Mouse (Mus musculus): ENCODE results near the gene Rad51d. TPM values are rescaled to one million over a fixed set of nuclear protein-coding genes. Genes with fewer than 3 reads are reported as not detected.
A peak's percentile ranks its signal among the peaks of the same experiment; 100 is the strongest.

The Rad51d gene
- polyA plus RNA-seq, 1 experiment from 2014 or later: 10.0 TPM

GRCm38 (mm10) chr11:82910679-82911389, 20.4 kb upstream of the Rad51d start:
- no peak overlapping the region for H3K9ac ChIP-seq
- H3K36me3 ChIP-seq: peaks cover 12% of the 10 kb centered on the region
- no peak overlapping the region for H3K27ac ChIP-seq
- 47% methylated on average over 11 of the region's 11 CpGs for WGBS (ENCODE audit: insufficient replicate concordance)
- peaks cover 45% of the 10 kb centered on the region for H3K27me3 ChIP-seq (replicated peaks)
- H3K4me2 ChIP-seq: no peak overlapping the region
- no peak for ATAC-seq
- peaks cover 31% of the 10 kb centered on the region for H3K4me1 ChIP-seq
- H3K4me3 ChIP-seq: no peak overlapping the region
- no peaks in the 10 kb centered on the region for H3K9me3 ChIP-seq (replicated peaks)

GRCm38 (mm10) chr11:82910250-82910649, 19.8 kb upstream of the Rad51d start, which contains the start of gene Unc45b:
Gene Unc45b (plus strand): TSS chr11:82910550.
- peaks cover 36% of the 10 kb centered on the region for H3K4me1 ChIP-seq
- 69% methylated on average over 4 of the region's 4 CpGs for WGBS (ENCODE audit: insufficient replicate concordance)
- peaks cover 18% of the 10 kb centered on the region for H3K36me3 ChIP-seq
- H3K4me2 ChIP-seq: no peak within 1 kb of the TSS
- H3K9me3 ChIP-seq (replicated peaks): no peaks in the 10 kb centered on the region
- peaks cover 45% of the 10 kb centered on the region for H3K27me3 ChIP-seq (replicated peaks)
- no peak within 1 kb of the TSS for H3K4me3 ChIP-seq
- no peak within 1 kb of the TSS for H3K27ac ChIP-seq
- ATAC-seq: no peak
- H3K9ac ChIP-seq: no peak within 1 kb of the TSS

GRCm38 (mm10) chr11:82908608-82908989, 18.2 kb upstream of the Rad51d start:
- H3K4me2 ChIP-seq: peak overlapping the region; percentile 90
- H3K4me3 ChIP-seq: peak overlapping the region; percentile 78
- no peak for ATAC-seq
- H3K4me1 ChIP-seq: peaks cover 44% of the 10 kb centered on the region
- peaks cover 34% of the 10 kb centered on the region for H3K27me3 ChIP-seq (replicated peaks)
- H3K9ac ChIP-seq: peak overlapping the region; percentile 81
- H3K27ac ChIP-seq: no peak overlapping the region
- peaks cover 35% of the 10 kb centered on the region for H3K36me3 ChIP-seq
- 36% methylated on average over 10 of the region's 10 CpGs for whole genome bisulfite sequencing (ENCODE audit: insufficient replicate concordance)
- no peaks in the 10 kb centered on the region for H3K9me3 ChIP-seq (replicated peaks)

- peaks cover 41% of the 10 kb centered on the region for H3K36me3 ChIP-seq
- WGBS (ENCODE audit: insufficient replicate concordance): 1% methylated on average over 73 of the region's 73 CpGs
- H3K9ac ChIP-seq: peak within 1 kb of the TSS; percentile 81
- H3K4me3 ChIP-seq: peak within 1 kb of the TSS; percentile 78
- peaks cover 44% of the 10 kb centered on the region for H3K4me1 ChIP-seq
- H3K27me3 ChIP-seq (replicated peaks): peaks cover 28% of the 10 kb centered on the region
- peak within 1 kb of the TSS; percentile 11; the same call in 1 of the 2 replicates for H3K27ac ChIP-seq
- peak within 1 kb of the TSS; percentile 90 for H3K4me2 ChIP-seq
- H3K9me3 ChIP-seq (replicated peaks): no peaks in the 10 kb centered on the region
- ATAC-seq: peak; percentile 69
Observed at GRCm38 (mm10) chr11:82907651-82908607, 17.5 kb upstream of the Rad51d start, which contains the start of gene Nle1. Gene Nle1 (minus strand): TSS chr11:82908411.

GRCm38 (mm10) chr11:82905816-82906215, 15.4 kb upstream of the Rad51d start:
- Histone ChIP-seq H3K4me1 (peaks cover 39% of the 10 kb centered on the region), H3K4me3 (no peak overlapping the region), H3K36me3 (peaks cover 63% of the 10 kb centered on the region), H3K27me3 (replicated peaks) (peaks cover 8% of the 10 kb centered on the region), H3K9ac (no peak overlapping the region; the same call in 1 of the 2 replicates), H3K9me3 (replicated peaks) (no peaks in the 10 kb centered on the region), H3K27ac (no peak overlapping the region), H3K4me2 (no peak overlapping the region)
- WGBS (ENCODE audit: insufficient replicate concordance): 80% methylated on average over 5 of the region's 5 CpGs
- ATAC-seq: no peak

- no peak overlapping the region for H3K4me2 ChIP-seq
- no peak overlapping the region for H3K27ac ChIP-seq
- H3K4me3 ChIP-seq: no peak overlapping the region
- WGBS (ENCODE audit: insufficient replicate concordance): 49% methylated on average over 7 of the region's 8 CpGs
- peak; percentile 47; the same call in 1 of the 2 replicates for ATAC-seq
- no peak overlapping the region for H3K9ac ChIP-seq
- H3K27me3 ChIP-seq (replicated peaks): 0 out of 2 replicates have a peak, but pooled peaks cover under 1% of the 10 kb centered on the region
- no peaks in the 10 kb centered on the region for H3K9me3 ChIP-seq (replicated peaks)
- peaks cover 71% of the 10 kb centered on the region for H3K36me3 ChIP-seq
- H3K4me1 ChIP-seq: peaks cover 37% of the 10 kb centered on the region
Observed at GRCm38 (mm10) chr11:82904952-82905351, 14.5 kb upstream of the Rad51d start.

- no peak overlapping the region for H3K9ac ChIP-seq
- no peak overlapping the region for H3K4me3 ChIP-seq
- no peak for ATAC-seq
- WGBS (ENCODE audit: insufficient replicate concordance): 87% methylated on average over 20 of the region's 20 CpGs
- no peaks in the 10 kb centered on the region for H3K27me3 ChIP-seq (replicated peaks)
- peaks cover 22% of the 10 kb centered on the region for H3K4me1 ChIP-seq
- H3K4me2 ChIP-seq: no peak overlapping the region
- no peaks in the 10 kb centered on the region for H3K9me3 ChIP-seq (replicated peaks)
- H3K27ac ChIP-seq: no peak overlapping the region
- peaks cover 90% of the 10 kb centered on the region for H3K36me3 ChIP-seq
Observed at GRCm38 (mm10) chr11:82901606-82902310, 11.3 kb upstream of the Rad51d start.

GRCm38 (mm10) chr11:82899720-82900119, 9.3 kb upstream of the Rad51d start:
- peaks cover 2% of the 10 kb centered on the region; the same call in 1 of the 2 replicates for H3K4me1 ChIP-seq
- no peak overlapping the region for H3K27ac ChIP-seq
- H3K9me3 ChIP-seq (replicated peaks): no peaks in the 10 kb centered on the region
- no peak overlapping the region for H3K4me3 ChIP-seq
- ATAC-seq: no peak
- no peaks in the 10 kb centered on the region for H3K27me3 ChIP-seq (replicated peaks)
- H3K4me2 ChIP-seq: no peak overlapping the region
- H3K36me3 ChIP-seq: peaks cover 70% of the 10 kb centered on the region
- WGBS (ENCODE audit: insufficient replicate concordance): 72% methylated on average over 5 of the region's 5 CpGs
- no peak overlapping the region for H3K9ac ChIP-seq

GRCm38 (mm10) chr11:82897478-82897877, 7.1 kb upstream of the Rad51d start:
- Histone ChIP-seq H3K9me3 (replicated peaks) (no peaks in the 10 kb centered on the region), H3K27me3 (replicated peaks) (0 out of 2 replicates have a peak, but pooled peaks cover 4% of the 10 kb centered on the region), H3K27ac (no peak overlapping the region), H3K4me1 (no peaks in the 10 kb centered on the region), H3K4me3 (no peak overlapping the region), H3K9ac (no peak overlapping the region), H3K36me3 (peaks cover 47% of the 10 kb centered on the region), H3K4me2 (no peak overlapping the region)
- ATAC-seq: no peak
- 63% methylated on average over 10 of the region's 10 CpGs for WGBS (ENCODE audit: insufficient replicate concordance)

- Histone ChIP-seq H3K36me3 (no peaks in the 10 kb centered on the region), H3K4me2 (no peak within 1 kb of the TSS), H3K27ac (no peak within 1 kb of the TSS), H3K27me3 (replicated peaks) (peaks cover 15% of the 10 kb centered on the region; the same call in 1 of the 2 replicates), H3K9me3 (replicated peaks) (no peaks in the 10 kb centered on the region), H3K4me3 (no peak within 1 kb of the TSS), H3K9ac (no peak within 1 kb of the TSS), H3K4me1 (peaks cover 25% of the 10 kb centered on the region)
- WGBS (ENCODE audit: insufficient replicate concordance): 38% methylated on average over 7 of the region's 7 CpGs
- no peak for ATAC-seq
Observed at GRCm38 (mm10) chr11:82891936-82892335, 1.5 kb upstream of the Rad51d start, which contains the start of gene Fndc8. Gene Fndc8 (plus strand): TSS chr11:82892124.

Data from liver, embryonic 12.5 days (tissue).